Mouse (Mus musculus): ENCODE data around the gene Gm10283.

- TF ChIP-seq CTCF (IDR thresholded peaks at IDR 0.05) (no peak), POLR2A (IDR thresholded peaks at IDR 0.05; ENCODE audit: insufficient read depth, low read depth, low read length) (no peak), EP300 (IDR thresholded peaks at IDR 0.05; ENCODE audit: insufficient read depth, low read depth, low read length) (no peak)
Measured at GRCm38 (mm10) chr8:60436872-60437271, 66.1 kb downstream of the Gm10283 start.

All from heart, adult 2 months (tissue).